Mouse (Mus musculus) MEL (cell line): Measurements from ENCODE around the gene Baiap2l2. TPM values are rescaled to one million over a fixed set of nuclear protein-coding genes. Genes with fewer than 3 reads are reported as not detected.
A peak's percentile ranks its signal among the peaks of the same experiment; 100 is the strongest.

Source experiments
- DNase-seq: peaks from one replicate; pipeline ENCODE4 v3.0.0; 2011; ENCODE audit warnings: low read depth, low spot score
- H3K27ac ChIP-seq: 2 replicates; pipeline ENCODE4 v1.5.1; 2012; ENCODE audit warnings: low read depth, mild to moderate bottlenecking, control low read depth, low read length, moderate library complexity; ENCODE audit not compliant: control insufficient read depth
- H3K27me3 ChIP-seq, 2 experiments: fragments of 150-350 bp in 1 of 2; sonication (generic) in 1 of 2; 2 replicates each; pipeline ENCODE4 v1.6.1; 2012; ENCODE audit warnings: low read length in 2 of 2, mild to moderate bottlenecking in 2 of 2, improper control_type of control experiment in 1 of 2, moderate library complexity in 1 of 2; ENCODE audit not compliant: insufficient read depth in 2 of 2, control insufficient read depth in 1 of 2
- H3K36me3 ChIP-seq, 2 experiments: 2 replicates each; pipeline ENCODE4 v1.6.1; 2012 to 2014; ENCODE audit warnings: low read length in 2 of 2, improper control_type of control experiment in 1 of 2, inconsistent platforms in 1 of 2, mild to moderate bottlenecking in 1 of 2; ENCODE audit not compliant: insufficient read depth in 2 of 2, control insufficient read depth in 1 of 2
- H3K4me1 ChIP-seq, 2 experiments: fragments of 150-350 bp in 1 of 2; sonication (generic) in 1 of 2; 2 replicates each; pipeline ENCODE4 v1.6.1; 2012; ENCODE audit warnings: low read length in 2 of 2, improper control_type of control experiment in 1 of 2, mild to moderate bottlenecking in 1 of 2; ENCODE audit not compliant: insufficient read depth in 2 of 2, control insufficient read depth in 1 of 2
- H3K4me3 ChIP-seq, 2 experiments: fragments of 150-350 bp in 1 of 2; sonication (generic) in 1 of 2; 2 replicates each; pipeline ENCODE4 v1.5.1; 2012; ENCODE audit warnings: low read depth in 2 of 2, low read length in 2 of 2, mild to moderate bottlenecking in 2 of 2, moderate library complexity in 2 of 2, control low read depth in 1 of 2, improper control_type of control experiment in 1 of 2; ENCODE audit not compliant: control insufficient read depth in 1 of 2, insufficient read depth in 1 of 2
- H3K79me2 ChIP-seq: 2 replicates; pipeline ENCODE4 v1.6.1; 2012; ENCODE audit warnings: mild to moderate bottlenecking, low read length, moderate library complexity; ENCODE audit not compliant: control insufficient read depth, poor library complexity, insufficient read depth
- H3K9ac ChIP-seq: 2 replicates; pipeline ENCODE4 v1.6.1; 2012; ENCODE audit warnings: low read depth, mild to moderate bottlenecking, control low read depth, low read length, moderate library complexity; ENCODE audit not compliant: control insufficient read depth, poor library complexity, severe bottlenecking
- H3K9me3 ChIP-seq: fragments of 150-350 bp; sonication (generic); replicated peaks from 2 replicates; pipeline ENCODE4 v1.6.1; 2012; ENCODE audit warnings: mild to moderate bottlenecking, low read length, improper control_type of control experiment, moderate library complexity; ENCODE audit not compliant: insufficient read depth
- CHD1 ChIP-seq: IDR thresholded peaks from 2 replicates; pipeline ENCODE4 v1.6.1; 2012; ENCODE audit warnings: low read depth, mild to moderate bottlenecking, inconsistent platforms, low read length, improper control_type of control experiment
- CHD2 ChIP-seq: IDR thresholded peaks from 2 replicates; pipeline ENCODE4 v1.6.1; 2011; ENCODE audit warnings: low read length, improper control_type of control experiment
- CTCF ChIP-seq, 3 experiments: IDR thresholded peaks in 2 of 3; conservative IDR thresholded peaks in 1 of 3; 2 replicates each; pipeline ENCODE4 v1.5.1; 2011 to 2012; ENCODE audit warnings: low read length in 3 of 3, low read depth in 2 of 3, mild to moderate bottlenecking in 2 of 3, improper control_type of control experiment in 1 of 3, inconsistent platforms in 1 of 3, mixed read lengths in 1 of 3, moderate library complexity in 1 of 3; ENCODE audit not compliant: control insufficient read depth in 1 of 3, insufficient read depth in 1 of 3, poor library complexity in 1 of 3, severe bottlenecking in 1 of 3
- EP300 ChIP-seq, 2 experiments: IDR thresholded peaks; 2 replicates each; pipeline ENCODE4 v1.6.1; 2011; ENCODE audit warnings: improper control_type of control experiment in 2 of 2, low read length in 2 of 2, low read depth in 1 of 2, mild to moderate bottlenecking in 1 of 2
- ETS1 ChIP-seq: IDR thresholded peaks from 2 replicates; pipeline ENCODE4 v1.6.1; 2012; ENCODE audit warnings: low read depth, mild to moderate bottlenecking, inconsistent platforms, low read length, improper control_type of control experiment, moderate library complexity
- GABPA ChIP-seq: IDR thresholded peaks from 2 replicates; pipeline ENCODE4 v1.6.1; 2012; ENCODE audit warnings: low read depth, mild to moderate bottlenecking, inconsistent platforms, low read length, improper control_type of control experiment, moderate library complexity
- HCFC1 ChIP-seq: IDR thresholded peaks from 2 replicates; pipeline ENCODE4 v1.6.1; 2012; ENCODE audit warnings: low read depth, mild to moderate bottlenecking, inconsistent platforms, low read length, improper control_type of control experiment, moderate library complexity
- JUND ChIP-seq: IDR thresholded peaks from 2 replicates; pipeline ENCODE4 v1.6.1; 2011; ENCODE audit warnings: low read depth, mild to moderate bottlenecking, improper control_type of control experiment, low read length
- MAFK ChIP-seq: IDR thresholded peaks from 2 replicates; pipeline ENCODE4 v1.6.1; 2011; ENCODE audit warnings: low read depth, mild to moderate bottlenecking, low read length, improper control_type of control experiment, borderline replicate concordance
- MAX ChIP-seq: IDR thresholded peaks from 2 replicates; pipeline ENCODE4 v1.6.1; 2011; ENCODE audit warnings: low read length, improper control_type of control experiment
- MAZ ChIP-seq: IDR thresholded peaks from 2 replicates; pipeline ENCODE4 v1.6.1; 2012; ENCODE audit warnings: low read depth, mild to moderate bottlenecking, inconsistent platforms, low read length, improper control_type of control experiment
- MEF2A ChIP-seq: IDR thresholded peaks from 2 replicates; pipeline ENCODE4 v1.6.1; 2014; ENCODE audit warnings: low read depth, mild to moderate bottlenecking, inconsistent platforms, low read length, improper control_type of control experiment; ENCODE audit not compliant: poor library complexity, insufficient replicate concordance, severe bottlenecking; ENCODE audit errors: extremely low read depth
- MYC ChIP-seq: IDR thresholded peaks from 2 replicates; pipeline ENCODE4 v1.6.1; 2011; ENCODE audit warnings: low read depth, mild to moderate bottlenecking, low read length, improper control_type of control experiment, moderate library complexity
- NRF1 ChIP-seq: IDR thresholded peaks from 2 replicates; pipeline ENCODE4 v1.6.1; 2014; ENCODE audit warnings: low read depth, mild to moderate bottlenecking, inconsistent platforms, low read length, improper control_type of control experiment, moderate library complexity; ENCODE audit not compliant: poor library complexity, insufficient read depth, severe bottlenecking
- POLR2A ChIP-seq, 2 experiments: IDR thresholded peaks; 2 replicates each; pipeline ENCODE4 v1.6.1; 2011 to 2012; ENCODE audit warnings: low read length in 2 of 2, mild to moderate bottlenecking in 2 of 2, control low read depth in 1 of 2, improper control_type of control experiment in 1 of 2, low read depth in 1 of 2, moderate library complexity in 1 of 2; ENCODE audit not compliant: control insufficient read depth in 1 of 2, insufficient read depth in 1 of 2, poor library complexity in 1 of 2
- RAD21 ChIP-seq: IDR thresholded peaks from 2 replicates; pipeline ENCODE4 v1.6.1; 2011; ENCODE audit warnings: mild to moderate bottlenecking, low read depth, low read length, improper control_type of control experiment
- SIN3A ChIP-seq: IDR thresholded peaks from 2 replicates; pipeline ENCODE4 v1.6.1; 2012; ENCODE audit warnings: low read length, improper control_type of control experiment, inconsistent platforms
- SMC3 ChIP-seq: IDR thresholded peaks from 2 replicates; pipeline ENCODE4 v1.6.1; 2011; ENCODE audit warnings: low read depth, low read length, improper control_type of control experiment
- TBP ChIP-seq: IDR thresholded peaks from 2 replicates; pipeline ENCODE4 v1.8.0; 2011; ENCODE audit warnings: low read depth, low read length, improper control_type of control experiment
- TCF12 ChIP-seq: IDR thresholded peaks from 2 replicates; pipeline ENCODE4 v1.6.1; 2014; ENCODE audit warnings: low read depth, mild to moderate bottlenecking, inconsistent platforms, low read length, improper control_type of control experiment, moderate library complexity
- USF1 ChIP-seq: IDR thresholded peaks from 2 replicates; pipeline ENCODE4 v1.6.1; 2014; ENCODE audit warnings: low read depth, mild to moderate bottlenecking, inconsistent platforms, low read length, improper control_type of control experiment, moderate library complexity
- ZC3H11A ChIP-seq: IDR thresholded peaks from 2 replicates; pipeline ENCODE4 v1.6.1; 2012; ENCODE audit warnings: low read depth, mild to moderate bottlenecking, inconsistent platforms, low read length, improper control_type of control experiment
- ZKSCAN1 ChIP-seq: IDR thresholded peaks from 2 replicates; pipeline ENCODE4 v1.6.1; 2012; ENCODE audit warnings: low read depth, mild to moderate bottlenecking, inconsistent platforms, low read length, improper control_type of control experiment, moderate library complexity
- ZMIZ1 ChIP-seq: IDR thresholded peaks from 2 replicates; pipeline ENCODE4 v1.6.1; 2012; ENCODE audit warnings: low read depth, mild to moderate bottlenecking, inconsistent platforms, low read length, improper control_type of control experiment, moderate library complexity
- polyA plus RNA-seq, 2 experiments: library from polyadenylated mRNA; stranded (reverse) in 1 of 2; unstranded in 1 of 2; fragments of >175 nt in 1 of 2; fragments of >200 nt in 1 of 2; gene quantifications; 2 replicates each; pipeline versions ENCODE4 v1.2.1 to v1.2.4; 2012; ENCODE audit warnings: low replicate concordance in 2 of 2, low read depth in 1 of 2; ENCODE audit not compliant: insufficient read length in 2 of 2, insufficient read depth in 1 of 2, missing spikeins in 1 of 2
- total RNA-seq: library from RNA; depleted of rRNA; stranded (reverse); fragments of 300-350 nt; gene quantifications from 2 replicates; pipeline ENCODE4 v1.2.3, GENCODE M21; 2012

Gene Baiap2l2
- total and polyA plus RNA-seq, 3 experiments, result 0.60 to 1.1 TPM; not detected in 1

DNA sequence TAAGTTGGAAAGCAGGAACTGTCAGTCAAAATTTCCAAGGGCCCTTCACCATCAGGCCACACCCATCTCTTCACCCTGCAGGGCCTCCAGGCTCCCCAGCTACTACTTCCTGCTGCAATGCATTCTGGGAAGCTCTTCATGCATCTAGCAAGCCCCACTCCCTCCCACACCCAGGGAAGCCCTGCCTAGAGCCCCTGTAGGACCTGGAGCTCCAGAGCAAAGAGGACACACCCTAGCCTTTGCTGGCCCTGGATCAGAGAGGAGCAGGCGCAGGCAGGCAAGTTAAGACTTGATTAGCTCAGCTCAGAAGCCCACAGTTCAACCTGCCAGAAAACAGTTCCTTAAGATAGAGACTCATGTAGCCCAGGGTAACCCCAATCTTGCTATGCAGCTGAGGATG is 3.9 kb downstream of the Baiap2l2 start (continued):
- TF ChIP-seq POLR2A (IDR thresholded peaks at IDR 0.05; ENCODE audit: control insufficient read depth in 1 of 2, insufficient read depth in 1 of 2, low read depth in 1 of 2, low read length in 2 of 2, poor library complexity in 1 of 2) (peak; percentile 54 to 80; a peak in 2 of 4 replicates), MAFK (no peak), ZKSCAN1 (no peak), NRF1 (peak; percentile 70), GABPA (no peak), CHD1 (no peak), JUND (no peak), SIN3A (peak; percentile 47; the same call in 1 of the 2 replicates), HCFC1 (peak; percentile 86), MYC (peak; percentile 67; the same call in 1 of the 2 replicates), MAX (0 out of 2 replicates have a peak, but pooled peaks have one; percentile 3), ZMIZ1 (peak; percentile 48; the same call in 1 of the 2 replicates), USF1 (no peak), ETS1 (peak; percentile 53), MAZ (peak; percentile 80)

DNA sequence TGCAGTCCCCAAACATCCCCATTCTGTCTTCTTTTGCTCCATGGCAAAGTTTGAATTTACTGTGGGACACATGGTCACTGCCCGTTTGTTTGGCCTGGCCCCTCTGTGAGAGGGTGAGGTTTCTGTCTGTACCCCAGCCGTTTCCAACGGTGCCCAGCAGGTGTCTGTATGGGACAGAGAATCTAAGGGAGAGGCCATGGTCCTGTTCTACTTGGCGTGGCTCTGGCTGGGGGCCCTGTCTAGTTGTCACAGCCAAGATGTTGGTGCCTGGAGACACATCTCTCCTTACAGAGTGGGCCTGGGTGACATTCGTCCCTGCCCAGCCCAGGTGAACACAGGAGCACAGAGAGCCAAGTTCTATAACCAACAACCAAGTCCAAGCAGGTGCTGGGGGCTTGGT is 4.5 kb downstream of the Baiap2l2 start:
- TF ChIP-seq RAD21, result peak; percentile 68
- TF ChIP-seq CHD2, result no peak
- TF ChIP-seq ZC3H11A, result peak; percentile 53
- TF ChIP-seq EP300 (IDR thresholded peaks at IDR 0.05; ENCODE audit: low read depth in 1 of 2, low read length in 2 of 2), result no peak
- no peak for TF ChIP-seq NRF1
- peak; percentile 50 for TF ChIP-seq SMC3
- TF ChIP-seq CTCF (IDR thresholded peaks at IDR 0.05 in 2 of 3, conservative IDR thresholded peaks at IDR 0.05 in 1 of 3; ENCODE audit: control insufficient read depth in 1 of 3, insufficient read depth in 1 of 3, low read depth in 2 of 3, low read length in 3 of 3, poor library complexity in 1 of 3, severe bottlenecking in 1 of 3), result peak; percentile 25 to 65 (median 60); a peak in 5 of 6 replicates
- TF ChIP-seq TBP, result no peak
- TF ChIP-seq MEF2A, result no peak
- TF ChIP-seq MAX, result no peak
- no peak for TF ChIP-seq MYC
- no peak for TF ChIP-seq CHD1
- 0 out of 2 replicates have a peak, but pooled peaks have one; percentile 4 for TF ChIP-seq TCF12
- no peak for TF ChIP-seq ZMIZ1
- peak; percentile 76 for DNase-seq
- Histone ChIP-seq H3K4me3 (peak overlapping the region; percentile 32 to 35), H3K4me1 (peaks cover 7 to 14% of the 10 kb centered on the region in 2 experiments; a peak in 3 of 4 replicates), H3K27ac (peak overlapping the region; percentile 91), H3K9ac (peak overlapping the region; percentile 67), H3K36me3 (peaks cover 0 to 15% of the 10 kb centered on the region in 2 experiments; a peak in 2 of 4 replicates), H3K27me3 (no peaks in the 10 kb centered on the region), H3K79me2 (no peaks in the 10 kb centered on the region), H3K9me3 (no peaks in the 10 kb centered on the region)
